Mouse (Mus musculus): ENCODE measurements around the gene Dnajb12. TPM values are rescaled to one million over a fixed set of nuclear protein-coding genes. Genes with fewer than 3 reads are reported as not detected.
"Not testable (repeated sequence)": the region's sequence is repeated elsewhere in the genome, so short reads cannot be mapped to it uniquely, and the experiment has no call there.

Dnajb12 gene
- polyA plus RNA-seq, 1 experiment from 2014 or later, result 31.3 TPM

GRCm38 (mm10) chr10:59875396-59875795 lies 4.0 kb upstream of the Dnajb12 start:
- Histone ChIP-seq H3K27ac (ENCODE audit: low read depth, low read length) (peak overlapping the region; percentile 80), H3K27me3 (ENCODE audit: control insufficient read depth, insufficient read depth, low read length) (no peaks in the 10 kb centered on the region), H3K9ac (ENCODE audit: low read depth, low read length) (peak overlapping the region; percentile 49), H3K4me3 (ENCODE audit: low read depth, low read length) (no peak overlapping the region), H3K4me2 (peak overlapping the region; percentile 35; the same call in 1 of the 2 replicates), H3K4me1 (ENCODE audit: control insufficient read depth, insufficient read depth, low read length) (peaks cover 3% of the 10 kb centered on the region), H3K9me3 (replicated peaks; ENCODE audit: control insufficient read depth, low read length) (no peaks in the 10 kb centered on the region), H3K36me3 (ENCODE audit: control insufficient read depth, insufficient read depth, low read length) (no peaks in the 10 kb centered on the region)
- 41% methylated on average over 1 of the region's 1 CpGs for WGBS (ENCODE audit: insufficient replicate concordance)
- ATAC-seq (replicated peaks; ENCODE audit: insufficient number of reproducible peaks, low FRiP score, low TSS enrichment), result peak; percentile 60; the same call in 1 of the 2 replicates

GRCm38 (mm10) chr10:59876698-59877097 lies 2.7 kb upstream of the Dnajb12 start:
- H3K9me3 ChIP-seq (replicated peaks; ENCODE audit: control insufficient read depth, low read length); H3K9ac ChIP-seq (ENCODE audit: low read depth, low read length); H3K4me3 ChIP-seq (ENCODE audit: low read depth, low read length); ATAC-seq (replicated peaks; ENCODE audit: insufficient number of reproducible peaks, low FRiP score, low TSS enrichment); H3K27me3 ChIP-seq (ENCODE audit: control insufficient read depth, insufficient read depth, low read length); H3K27ac ChIP-seq (ENCODE audit: low read depth, low read length); H3K4me2 ChIP-seq; H3K36me3 ChIP-seq (ENCODE audit: control insufficient read depth, insufficient read depth, low read length): not testable (repeated sequence)
- H3K4me1 ChIP-seq (ENCODE audit: control insufficient read depth, insufficient read depth, low read length), result peaks cover 11% of the 10 kb centered on the region
- 87% methylated on average over 4 of the region's 4 CpGs for WGBS (ENCODE audit: insufficient replicate concordance)

GRCm38 (mm10) chr10:59877421-59878117 lies 1.8 kb upstream of the Dnajb12 start:
- no peaks in the 10 kb centered on the region for H3K27me3 ChIP-seq (ENCODE audit: control insufficient read depth, insufficient read depth, low read length)
- H3K9me3 ChIP-seq (replicated peaks; ENCODE audit: control insufficient read depth, low read length), result no peaks in the 10 kb centered on the region
- no peaks in the 10 kb centered on the region for H3K36me3 ChIP-seq (ENCODE audit: control insufficient read depth, insufficient read depth, low read length)
- H3K4me1 ChIP-seq (ENCODE audit: control insufficient read depth, insufficient read depth, low read length), result peaks cover 11% of the 10 kb centered on the region
- WGBS (ENCODE audit: insufficient replicate concordance), result 77% methylated on average over 15 of the region's 15 CpGs
- H3K9ac ChIP-seq (ENCODE audit: low read depth, low read length), result no peak overlapping the region
- no peak overlapping the region for H3K27ac ChIP-seq (ENCODE audit: low read depth, low read length)
- ATAC-seq (replicated peaks; ENCODE audit: insufficient number of reproducible peaks, low FRiP score, low TSS enrichment), result no peak
- H3K4me2 ChIP-seq, result no peak overlapping the region
- no peak overlapping the region for H3K4me3 ChIP-seq (ENCODE audit: low read depth, low read length)

GRCm38 (mm10) chr10:59878823-59879222 lies 533 bp upstream of the Dnajb12 start:
- H3K9ac ChIP-seq (ENCODE audit: low read depth, low read length), result peak overlapping the region; percentile 99
- peak overlapping the region; percentile 100 for H3K27ac ChIP-seq (ENCODE audit: low read depth, low read length)
- no peaks in the 10 kb centered on the region for H3K27me3 ChIP-seq (ENCODE audit: control insufficient read depth, insufficient read depth, low read length)
- WGBS (ENCODE audit: insufficient replicate concordance), result 17% methylated on average over 5 of the region's 5 CpGs
- H3K36me3 ChIP-seq (ENCODE audit: control insufficient read depth, insufficient read depth, low read length), result no peaks in the 10 kb centered on the region
- H3K4me1 ChIP-seq (ENCODE audit: control insufficient read depth, insufficient read depth, low read length), result peaks cover 11% of the 10 kb centered on the region
- peak overlapping the region; percentile 96 for H3K4me3 ChIP-seq (ENCODE audit: low read depth, low read length)
- no peaks in the 10 kb centered on the region for H3K9me3 ChIP-seq (replicated peaks; ENCODE audit: control insufficient read depth, low read length)
- H3K4me2 ChIP-seq, result peak overlapping the region; percentile 96
- ATAC-seq (replicated peaks; ENCODE audit: insufficient number of reproducible peaks, low FRiP score, low TSS enrichment), result no peak

- H3K27me3 ChIP-seq (ENCODE audit: control insufficient read depth, insufficient read depth, low read length), result no peaks in the 10 kb centered on the region
- no peaks in the 10 kb centered on the region for H3K9me3 ChIP-seq (replicated peaks; ENCODE audit: control insufficient read depth, low read length)
- ATAC-seq (replicated peaks; ENCODE audit: insufficient number of reproducible peaks, low FRiP score, low TSS enrichment), result peak; percentile 24; the same call in 1 of the 2 replicates
- under 1% methylated on average over 13 of the region's 13 CpGs for WGBS (ENCODE audit: insufficient replicate concordance)
- H3K4me1 ChIP-seq (ENCODE audit: control insufficient read depth, insufficient read depth, low read length), result peaks cover 11% of the 10 kb centered on the region
- H3K4me2 ChIP-seq, result peak overlapping the region; percentile 96
- H3K36me3 ChIP-seq (ENCODE audit: control insufficient read depth, insufficient read depth, low read length), result no peaks in the 10 kb centered on the region; the same call in 1 of the 2 replicates
- H3K4me3 ChIP-seq (ENCODE audit: low read depth, low read length), result peak overlapping the region; percentile 96
- peak overlapping the region; percentile 99 for H3K9ac ChIP-seq (ENCODE audit: low read depth, low read length)
- H3K27ac ChIP-seq (ENCODE audit: low read depth, low read length), result peak overlapping the region; percentile 100
Observed at GRCm38 (mm10) chr10:59880029-59880386, 652 bp downstream of the Dnajb12 start.

- peak overlapping the region; percentile 99; the same call in 1 of the 2 replicates for H3K9ac ChIP-seq (ENCODE audit: low read depth, low read length)
- H3K4me2 ChIP-seq, result peak overlapping the region; percentile 96
- 83% methylated on average over 7 of the region's 7 CpGs for WGBS (ENCODE audit: insufficient replicate concordance)
- H3K4me3 ChIP-seq (ENCODE audit: low read depth, low read length), result peak overlapping the region; percentile 96
- H3K27me3 ChIP-seq (ENCODE audit: control insufficient read depth, insufficient read depth, low read length), result no peaks in the 10 kb centered on the region
- no peaks in the 10 kb centered on the region for H3K9me3 ChIP-seq (replicated peaks; ENCODE audit: control insufficient read depth, low read length)
- H3K27ac ChIP-seq (ENCODE audit: low read depth, low read length), result no peak overlapping the region
- no peaks in the 10 kb centered on the region; the same call in 1 of the 2 replicates for H3K36me3 ChIP-seq (ENCODE audit: control insufficient read depth, insufficient read depth, low read length)
- peaks cover 11% of the 10 kb centered on the region for H3K4me1 ChIP-seq (ENCODE audit: control insufficient read depth, insufficient read depth, low read length)
- ATAC-seq (replicated peaks; ENCODE audit: insufficient number of reproducible peaks, low FRiP score, low TSS enrichment), result no peak
Observed at GRCm38 (mm10) chr10:59880837-59881236, 1.5 kb downstream of the Dnajb12 start.

- Histone ChIP-seq H3K4me3 (ENCODE audit: low read depth, low read length) (no peak overlapping the region), H3K9me3 (replicated peaks; ENCODE audit: control insufficient read depth, low read length) (no peaks in the 10 kb centered on the region), H3K27me3 (ENCODE audit: control insufficient read depth, insufficient read depth, low read length) (no peaks in the 10 kb centered on the region), H3K27ac (ENCODE audit: low read depth, low read length) (no peak overlapping the region), H3K9ac (ENCODE audit: low read depth, low read length) (no peak overlapping the region), H3K4me1 (ENCODE audit: control insufficient read depth, insufficient read depth, low read length) (peaks cover 8% of the 10 kb centered on the region), H3K36me3 (ENCODE audit: control insufficient read depth, insufficient read depth, low read length) (no peaks in the 10 kb centered on the region; the same call in 1 of the 2 replicates), H3K4me2 (no peak overlapping the region)
- 89% methylated on average over 10 of the region's 10 CpGs for WGBS (ENCODE audit: insufficient replicate concordance)
- ATAC-seq (replicated peaks; ENCODE audit: insufficient number of reproducible peaks, low FRiP score, low TSS enrichment), result no peak
Observed at GRCm38 (mm10) chr10:59884327-59885173, 5.2 kb downstream of the Dnajb12 start.

GRCm38 (mm10) chr10:59885174-59886080 lies 6.1 kb downstream of the Dnajb12 start:
- 87% methylated on average over 14 of the region's 14 CpGs for WGBS (ENCODE audit: insufficient replicate concordance)
- no peak overlapping the region for H3K4me3 ChIP-seq (ENCODE audit: low read depth, low read length)
- no peak overlapping the region for H3K9ac ChIP-seq (ENCODE audit: low read depth, low read length)
- no peaks in the 10 kb centered on the region; the same call in 1 of the 2 replicates for H3K36me3 ChIP-seq (ENCODE audit: control insufficient read depth, insufficient read depth, low read length)
- no peaks in the 10 kb centered on the region for H3K27me3 ChIP-seq (ENCODE audit: control insufficient read depth, insufficient read depth, low read length)
- H3K27ac ChIP-seq (ENCODE audit: low read depth, low read length), result no peak overlapping the region
- no peak overlapping the region for H3K4me2 ChIP-seq
- no peak for ATAC-seq (replicated peaks; ENCODE audit: insufficient number of reproducible peaks, low FRiP score, low TSS enrichment)
- peaks cover 7% of the 10 kb centered on the region for H3K4me1 ChIP-seq (ENCODE audit: control insufficient read depth, insufficient read depth, low read length)
- H3K9me3 ChIP-seq (replicated peaks; ENCODE audit: control insufficient read depth, low read length), result no peaks in the 10 kb centered on the region

Measured in heart, embryonic 11.5 days (tissue).